Mouse (Mus musculus): ENCODE measurements at regions not wholly inside any gene's neighbourhood (a gene's known extent, or its start where the extent isn't known, plus 50 kb on each side); places are given as distances from the start of the nearest gene placed in this dataset.

- Histone ChIP-seq H3K27me3 (replicated peaks) (no peaks in the 10 kb centered on the region), H3K4me1 (replicated peaks) (no peaks in the 10 kb centered on the region), H3K36me3 (no peaks in the 10 kb centered on the region), H3K27ac (ENCODE audit: poor library complexity, severe bottlenecking) (no peak overlapping the region), H3K9me3 (replicated peaks) (no peaks in the 10 kb centered on the region), H3K4me3 (no peak overlapping the region), H3K4me2 (no peak overlapping the region), H3K9ac (no peak overlapping the region)
- WGBS: 64% methylated on average over 8 of the region's 8 CpGs
- ATAC-seq (ENCODE audit: insufficient number of reproducible peaks, low FRiP score): no peak
Observed at GRCm38 (mm10) chr8:114052426-114052825, 80.9 kb upstream of the Nudt7 start.

GRCm38 (mm10) chr8:114063566-114063965 lies 69.8 kb upstream of the Nudt7 start:
- H3K4me2 ChIP-seq: no peak overlapping the region
- ATAC-seq (ENCODE audit: insufficient number of reproducible peaks, low FRiP score): no peak
- no peak overlapping the region for H3K27ac ChIP-seq (ENCODE audit: poor library complexity, severe bottlenecking)
- H3K4me3 ChIP-seq: no peak overlapping the region
- no peak overlapping the region for H3K9ac ChIP-seq
- no peaks in the 10 kb centered on the region for H3K27me3 ChIP-seq (replicated peaks)
- H3K4me1 ChIP-seq (replicated peaks): no peaks in the 10 kb centered on the region
- no peaks in the 10 kb centered on the region for H3K9me3 ChIP-seq (replicated peaks)
- H3K36me3 ChIP-seq: no peaks in the 10 kb centered on the region

DNA sequence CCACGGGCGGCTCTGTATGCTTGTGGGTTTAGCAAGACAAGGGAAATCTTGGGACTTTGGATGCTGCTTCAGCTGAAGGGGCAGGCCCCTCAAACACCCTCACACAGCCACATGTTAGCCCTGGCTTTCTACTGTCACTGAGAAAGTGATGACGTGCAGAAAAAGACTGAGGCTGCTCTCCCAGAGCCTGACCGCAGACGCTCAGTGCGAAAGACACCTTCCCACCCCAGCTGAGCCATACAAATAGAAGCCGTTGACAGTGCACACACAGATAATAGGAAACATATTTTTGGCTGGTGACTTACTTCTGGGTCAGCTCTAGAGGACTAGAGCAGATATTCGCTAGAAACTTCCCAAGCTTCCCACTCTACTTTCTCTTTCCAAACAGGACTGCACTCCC lies 61.0 kb upstream of the Nudt7 start:
- 39% methylated on average over 8 of the region's 8 CpGs for WGBS
- peak overlapping the region; percentile 22 for H3K4me2 ChIP-seq
- ATAC-seq (ENCODE audit: insufficient number of reproducible peaks, low FRiP score): peak; percentile 51
- 0 out of 2 replicates have a peak, but pooled peaks cover 3% of the 10 kb centered on the region for H3K9me3 ChIP-seq (replicated peaks)
- H3K9ac ChIP-seq: no peak overlapping the region
- no peaks in the 10 kb centered on the region for H3K27me3 ChIP-seq (replicated peaks)
- H3K36me3 ChIP-seq: no peaks in the 10 kb centered on the region
- no peak overlapping the region; the same call in 1 of the 2 replicates for H3K27ac ChIP-seq (ENCODE audit: poor library complexity, severe bottlenecking)
- H3K4me1 ChIP-seq (replicated peaks): 0 out of 2 replicates have a peak, but pooled peaks cover 6% of the 10 kb centered on the region
- no peak overlapping the region for H3K4me3 ChIP-seq

GRCm38 (mm10) chr8:114074122-114074521 lies 59.2 kb upstream of the Nudt7 start:
- no peak overlapping the region for H3K4me3 ChIP-seq
- no peak overlapping the region for H3K27ac ChIP-seq (ENCODE audit: poor library complexity, severe bottlenecking)
- H3K27me3 ChIP-seq (replicated peaks): no peaks in the 10 kb centered on the region
- no peak overlapping the region for H3K4me2 ChIP-seq
- H3K9ac ChIP-seq: no peak overlapping the region
- WGBS: 86% methylated on average over 2 of the region's 2 CpGs
- ATAC-seq (ENCODE audit: insufficient number of reproducible peaks, low FRiP score): no peak
- 0 out of 2 replicates have a peak, but pooled peaks cover 6% of the 10 kb centered on the region for H3K4me1 ChIP-seq (replicated peaks)
- 0 out of 2 replicates have a peak, but pooled peaks cover 3% of the 10 kb centered on the region for H3K9me3 ChIP-seq (replicated peaks)
- H3K36me3 ChIP-seq: no peaks in the 10 kb centered on the region

GRCm38 (mm10) chr8:114076701-114077100 lies 56.7 kb upstream of the Nudt7 start:
- no peak overlapping the region for H3K9ac ChIP-seq
- H3K4me1 ChIP-seq (replicated peaks): 0 out of 2 replicates have a peak, but pooled peaks cover 6% of the 10 kb centered on the region
- no peak overlapping the region for H3K4me2 ChIP-seq
- H3K27me3 ChIP-seq (replicated peaks): no peaks in the 10 kb centered on the region
- H3K4me3 ChIP-seq: no peak overlapping the region
- ATAC-seq (ENCODE audit: insufficient number of reproducible peaks, low FRiP score): no peak
- 83% methylated on average over 5 of the region's 5 CpGs for WGBS
- no peak overlapping the region for H3K27ac ChIP-seq (ENCODE audit: poor library complexity, severe bottlenecking)
- 0 out of 2 replicates have a peak, but pooled peaks cover 3% of the 10 kb centered on the region for H3K9me3 ChIP-seq (replicated peaks)
- no peaks in the 10 kb centered on the region for H3K36me3 ChIP-seq

GRCm38 (mm10) chr8:114081049-114081756 lies 52.2 kb upstream of the Nudt7 start:
- Histone ChIP-seq H3K4me1 (replicated peaks) (no peaks in the 10 kb centered on the region), H3K4me2 (no peak overlapping the region), H3K27ac (ENCODE audit: poor library complexity, severe bottlenecking) (no peak overlapping the region), H3K4me3 (no peak overlapping the region), H3K27me3 (replicated peaks) (no peaks in the 10 kb centered on the region), H3K9me3 (replicated peaks) (no peaks in the 10 kb centered on the region), H3K9ac (no peak overlapping the region), H3K36me3 (no peaks in the 10 kb centered on the region)
- no peak for ATAC-seq (ENCODE audit: insufficient number of reproducible peaks, low FRiP score)
- WGBS: 19% methylated on average over 10 of the region's 10 CpGs

- Histone ChIP-seq H3K4me2 (no peak overlapping the region), H3K4me3 (no peak overlapping the region), H3K9me3 (replicated peaks) (no peaks in the 10 kb centered on the region), H3K27me3 (replicated peaks) (no peaks in the 10 kb centered on the region), H3K4me1 (replicated peaks) (no peaks in the 10 kb centered on the region), H3K36me3 (no peaks in the 10 kb centered on the region), H3K27ac (ENCODE audit: poor library complexity, severe bottlenecking) (no peak overlapping the region), H3K9ac (no peak overlapping the region)
- WGBS: 75% methylated on average over 3 of the region's 3 CpGs
- no peak for ATAC-seq (ENCODE audit: insufficient number of reproducible peaks, low FRiP score)
Observed at GRCm38 (mm10) chr8:114081757-114082059, 51.6 kb upstream of the Nudt7 start.

Measured in heart, embryonic 12.5 days (tissue).